Mouse (Mus musculus): Measurements from ENCODE around the gene Plxnc1. TPM values are rescaled to one million over a fixed set of nuclear protein-coding genes. Genes with fewer than 3 reads are reported as not detected.

Plxnc1 gene
- total RNA-seq, 2 experiments from 2014 or later, result 32.7 to 33.0 TPM

DNA sequence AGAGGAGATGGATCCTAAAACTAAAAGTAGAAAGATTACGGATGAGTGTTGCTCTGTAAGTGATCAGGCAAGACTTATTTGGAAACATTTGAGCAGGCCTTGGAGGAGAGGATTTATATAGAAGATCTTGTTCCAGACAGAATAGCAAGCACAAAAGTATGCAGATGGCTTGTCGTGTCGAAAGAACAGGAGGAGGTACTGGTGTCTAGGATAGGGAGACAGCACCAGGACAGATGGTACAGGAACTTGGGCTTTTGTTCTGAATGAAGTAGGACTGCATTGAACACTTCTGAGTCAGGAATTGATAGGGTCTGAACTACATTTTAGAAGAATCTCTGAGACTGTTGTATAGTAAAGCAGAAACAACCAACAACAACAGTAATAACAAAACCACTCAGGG, 167.1 kb downstream of the Plxnc1 start:
- DNase-seq (ENCODE audit: low spot score in 2 of 2), result peak in 1 of 2 experiments; percentile 31

DNA sequence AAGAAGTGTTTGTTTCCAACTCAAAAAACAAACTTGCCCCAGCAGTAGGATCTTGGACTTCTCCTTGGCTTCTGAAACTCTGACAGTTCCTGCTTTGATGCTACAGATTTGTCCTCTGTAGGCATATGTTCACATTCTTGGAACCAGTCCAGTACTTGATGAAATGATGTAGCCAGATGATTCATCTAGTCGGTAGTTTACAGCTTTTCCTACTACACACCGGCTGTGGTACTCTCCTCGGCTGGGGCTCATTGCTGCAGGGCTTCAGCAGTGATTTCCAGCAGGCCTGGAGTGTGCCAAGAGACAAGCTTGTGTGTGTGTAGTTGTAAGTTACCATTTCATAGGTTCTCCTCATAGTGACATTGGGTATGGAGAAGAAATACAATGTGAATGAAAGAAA, 173.1 kb downstream of the Plxnc1 start:
- peak in 1 of 2 experiments; percentile 28 for DNase-seq (ENCODE audit: low spot score in 2 of 2)

DNA sequence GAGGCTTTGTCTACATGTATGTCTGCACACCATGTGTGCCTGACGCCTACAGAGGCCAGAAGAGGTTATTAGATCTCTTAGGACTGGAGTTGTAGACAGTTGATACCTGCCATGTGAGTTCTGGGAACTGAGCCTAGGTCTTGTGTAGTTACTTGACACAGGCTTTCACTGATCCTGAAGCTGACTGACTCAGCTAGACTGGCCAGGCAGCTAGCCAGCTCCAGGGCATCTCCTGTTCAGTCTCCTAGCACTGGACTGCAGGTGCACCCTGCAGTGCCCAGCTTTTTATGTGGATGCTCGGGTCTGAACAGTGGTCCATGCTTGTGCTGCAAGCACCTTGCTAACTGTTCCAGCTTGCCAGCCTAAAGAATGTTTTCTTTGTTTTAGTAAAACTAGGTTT, 197.6 kb downstream of the Plxnc1 start:
- no peak for DNase-seq (ENCODE audit: low spot score in 2 of 2)

DNA sequence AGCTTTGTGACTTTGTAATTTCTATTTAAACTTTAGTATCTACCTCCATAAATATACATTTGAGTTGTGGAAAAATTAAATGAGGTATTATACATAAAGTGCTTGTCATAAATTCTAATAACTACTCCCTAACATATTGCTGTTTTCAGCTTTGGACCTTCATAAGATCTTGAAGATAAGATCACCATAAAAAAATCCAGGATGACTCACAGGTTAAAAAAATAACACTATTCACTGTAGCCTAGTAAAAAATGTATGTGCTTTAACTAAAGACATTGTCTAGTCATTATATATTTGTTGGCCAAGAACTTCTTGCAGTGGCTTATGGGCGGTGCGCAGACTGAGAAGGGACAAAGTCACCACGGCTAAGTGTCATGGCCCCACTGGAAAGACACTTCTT, 203.2 kb downstream of the Plxnc1 start:
- no peak for DNase-seq (ENCODE audit: low spot score in 2 of 2)

Data from layer of hippocampus, postnatal 14 days (tissue).